9 mouse cellular contexts compared by ENCODE assay signal in the genomic region with DNA sequence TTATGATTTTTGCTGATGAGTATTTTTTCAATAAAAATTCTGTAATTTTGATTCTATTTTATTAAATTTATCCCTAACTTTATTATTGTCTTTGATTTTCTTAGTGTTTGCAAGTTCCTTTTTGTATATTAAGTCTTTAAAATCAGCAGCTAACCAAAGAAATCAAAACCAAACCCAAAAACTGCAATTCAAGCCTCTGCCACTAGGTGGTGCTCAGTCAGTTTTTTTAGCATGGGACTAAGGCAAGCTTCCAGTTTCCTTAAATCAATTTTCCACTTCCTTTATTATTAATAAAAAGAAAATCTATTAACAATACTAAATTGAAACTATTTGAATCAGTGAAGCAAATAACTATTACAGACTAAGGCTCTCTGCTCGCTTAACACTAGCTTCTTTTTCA.
DNase-seq lines count a peak whose midpoint lies in the region; ATAC-seq and TF ChIP-seq lines count a peak whose summit lies in the region.
"Had no signal": no experiment of that assay in that cellular context is flagged by ENCODE, and none has a peak within 500 bp of the region (broad histone marks: within the 10 kb centered on the region; RNA-seq: fewer than 3 reads in every experiment).

No protein-coding gene starts in this region.

- peak; percentile 40 to 49 for DNase-seq in adrenal gland, adult 18-20 months (ENCODE audit: low spot score in 2 of 2)
- DNase-seq in adrenal gland, adult 8-10 months: no peak
- peak; percentile 51 to 66 for DNase-seq in left cerebral cortex, adult 18-20 months (ENCODE audit: low spot score in 2 of 2)
- no peak for DNase-seq in left cerebral cortex, adult 11 months (ENCODE audit: low spot score)
- peak; percentile 22 for DNase-seq in T-cell, adult 2 months (ENCODE audit: low spot score)
- DNase-seq in frontal cortex, postnatal 36 days (ENCODE audit: low spot score in 2 of 2): peak; percentile 69 to 71
- DNase-seq in limb, embryonic 14.5 days (ENCODE audit: low spot score): peak; percentile 72
- DNase-seq in right cerebral cortex, postnatal 4 days: peak; percentile 76

- no peak overlapping the region for H3K4me3 ChIP-seq in limb, embryonic 14.5 days (replicated peaks; ENCODE audit: low read length)
- H3K4me3 ChIP-seq: midbrain, embryonic 12.5 days had no signal

- H3K4me2 ChIP-seq in limb, embryonic 14.5 days (replicated peaks; ENCODE audit: low read depth, low read length, severe bottlenecking): no peak overlapping the region
- H3K4me2 ChIP-seq: midbrain, embryonic 12.5 days had no signal

- H3K27ac ChIP-seq in limb, embryonic 14.5 days (replicated peaks; ENCODE audit: low read depth, low read length): no peak overlapping the region
- H3K27ac ChIP-seq: midbrain, embryonic 12.5 days had no signal

- no peaks in the 10 kb centered on the region for H3K36me3 ChIP-seq in limb, embryonic 14.5 days (ENCODE audit: control insufficient read depth, insufficient read depth, low read length)
- H3K36me3 ChIP-seq: midbrain, embryonic 12.5 days had no signal

- no peaks in the 10 kb centered on the region for H3K9me3 ChIP-seq in limb, embryonic 14.5 days (ENCODE audit: control insufficient read depth, low read length)
- H3K9me3 ChIP-seq: midbrain, embryonic 12.5 days had no signal

- ATAC-seq in limb, embryonic 14.5 days (ENCODE audit: low FRiP score, low read depth): no peak

- H3K9ac ChIP-seq in limb, embryonic 14.5 days (ENCODE audit: low read depth, low read length, severe bottlenecking): no peak overlapping the region
- H3K9ac ChIP-seq: midbrain, embryonic 12.5 days had no signal

- WGBS in limb, embryonic 14.5 days: 33% methylated on average over 1 of the region's 1 CpGs

- H3K4me1 ChIP-seq in limb, embryonic 14.5 days (ENCODE audit: control insufficient read depth, insufficient read depth, low read length): no peaks in the 10 kb centered on the region
- H3K4me1 ChIP-seq: midbrain, embryonic 12.5 days had no signal

- no peak for TF ChIP-seq POLR2A in limb, embryonic 14.5 days (IDR thresholded peaks at IDR 0.05; ENCODE audit: borderline replicate concordance, extremely low read depth, insufficient read depth, insufficient read length)

- no peaks in the 10 kb centered on the region for H3K27me3 ChIP-seq in limb, embryonic 14.5 days (ENCODE audit: control insufficient read depth, insufficient read depth, low read length)

Comparison
In these comparisons a context has a peak if more than half of its experiments do, and no peak if none do; other contexts are left out.
1. DNase-seq: peak in adrenal gland, adult 18-20 months (2 of 2), left cerebral cortex, adult 18-20 months (2 of 2), T-cell, adult 2 months (single experiment), frontal cortex, postnatal 36 days (2 of 2), limb, embryonic 14.5 days (single experiment) and right cerebral cortex, postnatal 4 days (single experiment); none in adrenal gland, adult 8-10 months (single experiment) and left cerebral cortex, adult 11 months (single experiment).